Mouse (Mus musculus) splenic B cell, adult 2 months (primary cell): ENCODE results near the gene Psen2.
A peak's percentile ranks its signal among the peaks of the same experiment; 100 is the strongest.

Source experiments
- DNase-seq: peaks from one replicate; pipeline ENCODE4 v3.0.0-alpha.2; 2011; ENCODE audit warnings: low read depth, low spot score
- H3K27me3 ChIP-seq: 2 replicates; pipeline ENCODE4 v1.6.1; 2012; ENCODE audit warnings: mild to moderate bottlenecking, low read length, moderate library complexity, mixed read lengths; ENCODE audit not compliant: control insufficient read depth, poor library complexity, insufficient read depth, severe bottlenecking
- H3K36me3 ChIP-seq: 2 replicates; pipeline ENCODE4 v1.6.1; 2012; ENCODE audit warnings: mild to moderate bottlenecking, low read length, moderate library complexity, mixed read lengths; ENCODE audit not compliant: control insufficient read depth, poor library complexity, insufficient read depth, severe bottlenecking

Psen2 gene

GRCm38 (mm10) chr1:180245741-180246507 lies 17.3 kb downstream of the Psen2 start:
- no peaks in the 10 kb centered on the region for H3K27me3 ChIP-seq
- peaks cover under 1% of the 10 kb centered on the region for H3K36me3 ChIP-seq
- no peak for DNase-seq

GRCm38 (mm10) chr1:180231729-180232128 lies 31.5 kb downstream of the Psen2 start:
- Histone ChIP-seq H3K36me3 (peaks cover 6% of the 10 kb centered on the region), H3K27me3 (no peaks in the 10 kb centered on the region)
- no peak for DNase-seq

DNA sequence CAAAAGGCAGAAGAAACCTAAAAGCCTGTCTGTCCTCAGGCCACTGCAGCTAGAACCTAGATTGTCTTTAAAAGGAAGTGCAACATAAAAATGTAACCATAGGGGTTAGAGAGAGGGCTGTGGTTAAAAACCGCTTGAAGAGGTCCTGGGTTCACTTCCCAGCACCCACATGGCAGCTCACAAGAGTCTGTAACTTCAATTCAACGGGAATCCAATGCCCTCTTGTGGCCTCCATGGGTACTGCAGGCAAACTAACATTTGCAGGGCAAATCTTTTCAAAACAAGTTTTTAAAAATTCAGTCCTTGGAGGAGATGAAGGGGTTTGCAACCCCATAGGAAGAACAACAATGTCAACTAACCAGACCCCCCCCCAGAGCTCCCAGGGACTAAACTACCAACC lies 32.7 kb downstream of the Psen2 start:
- peak; percentile 73 for DNase-seq
- peaks cover 6% of the 10 kb centered on the region for H3K36me3 ChIP-seq
- no peaks in the 10 kb centered on the region for H3K27me3 ChIP-seq

DNA sequence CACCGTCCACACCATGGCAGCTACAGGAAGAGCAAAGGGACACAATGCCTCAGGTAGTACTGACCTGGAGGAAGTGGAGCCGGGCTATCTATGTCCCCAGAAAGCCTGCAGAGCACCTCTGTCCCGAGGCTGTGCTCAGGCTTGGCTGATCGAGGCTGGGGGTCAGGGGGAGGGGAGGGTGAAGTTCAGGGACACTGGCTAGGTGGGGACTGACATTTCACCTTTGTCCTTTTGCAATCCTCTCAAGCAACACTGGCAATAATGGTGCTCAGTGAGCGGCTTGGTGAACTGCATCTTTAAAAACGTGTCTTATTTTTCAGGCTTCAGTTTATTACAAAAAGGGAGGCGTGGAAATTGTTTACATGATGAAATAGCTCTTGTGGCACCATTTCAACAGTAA lies 33.3 kb downstream of the Psen2 start:
- Histone ChIP-seq H3K36me3 (peaks cover 6% of the 10 kb centered on the region), H3K27me3 (no peaks in the 10 kb centered on the region)
- DNase-seq = no peak

- no peak for DNase-seq
- Histone ChIP-seq H3K36me3 (peaks cover 5% of the 10 kb centered on the region; the same call in 1 of the 2 replicates), H3K27me3 (no peaks in the 10 kb centered on the region)
These were observed 34.4 kb downstream of the Psen2 start for GRCm38 (mm10) chr1:180228854-180229253.

DNA sequence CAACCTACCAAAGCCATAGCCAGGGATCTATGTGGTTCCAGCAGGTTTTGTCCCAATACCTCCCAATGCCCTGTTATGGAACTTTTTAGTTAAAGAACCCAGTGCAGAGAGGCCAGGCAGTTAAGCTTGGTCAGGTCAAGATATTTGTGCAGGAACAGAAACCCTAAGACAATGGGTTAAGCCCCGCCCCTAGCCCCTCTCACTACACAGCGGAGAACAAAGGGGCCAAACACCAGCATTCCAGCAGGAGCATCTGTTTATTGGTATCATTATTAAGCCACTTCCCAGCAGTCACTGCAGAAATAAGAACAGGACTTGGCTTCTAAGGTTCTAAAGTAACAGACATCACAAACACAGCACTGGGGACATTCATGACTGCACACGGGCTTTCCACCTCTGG lies 36.5 kb downstream of the Psen2 start:
- Histone ChIP-seq H3K27me3 (no peaks in the 10 kb centered on the region), H3K36me3 (peaks cover 2% of the 10 kb centered on the region; the same call in 1 of the 2 replicates)
- DNase-seq = no peak

DNA sequence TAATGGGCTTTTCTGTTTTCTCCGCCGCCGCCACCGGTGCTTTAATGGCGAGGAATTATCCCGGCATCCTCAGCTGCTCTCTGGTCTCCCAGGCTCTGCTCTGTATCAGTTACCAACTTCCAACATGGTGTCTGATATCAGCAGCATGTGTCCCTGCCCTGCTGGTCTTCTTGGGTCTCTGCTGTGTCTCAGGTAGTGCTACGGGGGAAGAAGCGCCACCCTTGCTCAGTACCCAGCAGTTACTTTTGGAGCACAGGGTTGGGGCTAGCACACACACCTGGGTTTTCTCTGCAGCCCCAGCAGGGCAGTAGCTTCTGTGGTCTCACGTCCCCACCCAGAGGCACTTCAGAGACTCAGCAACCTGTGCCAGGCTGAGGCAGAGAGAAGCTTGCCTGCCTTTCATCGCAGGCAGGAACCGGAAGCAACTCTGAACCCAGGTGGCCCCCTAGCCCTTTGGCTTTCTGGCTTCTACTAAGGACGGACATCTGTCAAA lies 37.0 kb downstream of the Psen2 start:
- no peaks in the 10 kb centered on the region for H3K27me3 ChIP-seq
- DNase-seq = peak; percentile 78
- H3K36me3 ChIP-seq = peaks cover 2% of the 10 kb centered on the region; the same call in 1 of the 2 replicates

DNA sequence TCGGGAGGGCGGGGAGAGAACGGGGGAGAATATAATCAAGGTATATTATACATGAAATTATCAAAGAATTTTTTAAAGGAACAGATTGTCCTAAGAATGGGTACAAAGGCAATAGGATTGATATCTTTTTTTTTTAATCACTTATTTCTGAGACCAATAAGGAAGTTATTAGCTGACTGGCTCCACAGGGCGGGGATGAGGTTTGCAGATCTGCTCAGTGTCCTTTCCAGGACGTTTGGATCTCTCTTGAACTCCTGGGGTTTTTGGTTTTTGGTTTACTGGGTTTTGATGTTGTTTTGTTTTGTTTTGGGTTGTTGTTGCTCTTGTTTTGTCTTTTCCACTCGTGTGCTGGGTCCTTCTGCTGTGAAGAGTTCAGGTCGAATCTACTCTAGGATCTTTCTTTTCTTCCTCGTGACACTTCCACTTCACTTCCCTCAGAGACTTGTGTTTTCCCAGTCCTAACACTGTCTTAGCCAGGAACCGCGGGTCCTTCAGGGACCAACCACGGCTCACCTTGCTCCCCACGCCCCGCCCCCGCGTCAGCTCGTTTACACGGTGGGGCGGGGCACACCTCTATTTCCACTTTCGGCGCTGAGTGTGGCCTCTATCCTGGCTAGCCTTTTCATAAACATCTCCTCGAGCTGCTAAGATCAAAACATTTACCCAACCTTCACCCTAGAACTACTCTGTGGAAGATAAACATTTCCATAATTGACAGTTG lies 37.6 kb downstream of the Psen2 start:
- peak; percentile 76 for DNase-seq
- Histone ChIP-seq H3K36me3 (peaks cover 2% of the 10 kb centered on the region; the same call in 1 of the 2 replicates), H3K27me3 (no peaks in the 10 kb centered on the region)

GRCm38 (mm10) chr1:180222007-180222406 lies 41.2 kb downstream of the Psen2 start:
- Histone ChIP-seq H3K27me3 (no peaks in the 10 kb centered on the region), H3K36me3 (no peaks in the 10 kb centered on the region)
- DNase-seq = no peak

DNA sequence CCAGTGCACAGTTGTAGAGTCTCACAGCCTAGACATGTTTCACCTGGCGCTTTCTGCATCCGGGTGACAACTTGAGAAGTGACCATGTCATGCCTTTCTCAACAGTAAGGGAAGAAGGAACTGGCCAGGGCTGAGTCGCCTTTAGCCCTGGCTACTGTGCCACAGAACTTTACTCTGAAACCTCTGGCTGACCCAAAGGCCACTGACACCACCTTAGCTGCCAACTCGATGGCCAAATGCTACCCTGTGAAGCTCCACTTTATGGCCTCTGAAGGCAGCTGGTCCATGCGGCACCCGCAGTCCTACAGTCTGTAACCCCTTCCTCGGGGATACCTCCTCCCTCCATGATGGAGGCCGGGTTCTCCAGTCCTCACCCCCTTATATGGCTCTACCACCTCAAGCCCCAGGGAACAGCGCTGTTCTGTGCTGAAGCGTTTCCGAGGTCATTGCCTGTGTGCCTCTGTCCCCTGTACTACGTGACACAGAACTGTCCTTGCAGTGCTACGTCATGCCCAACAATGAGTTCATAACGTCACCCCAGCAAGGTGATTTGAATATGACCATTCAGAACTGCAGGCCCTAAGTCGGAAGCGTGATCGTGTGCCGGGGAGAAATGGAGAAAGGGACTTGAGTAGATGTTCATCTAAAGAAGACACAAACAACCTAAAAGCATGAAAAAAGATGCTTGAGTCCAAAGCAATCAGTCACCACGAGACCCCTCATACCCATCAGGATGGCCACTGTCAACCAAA lies 42.3 kb downstream of the Psen2 start:
- H3K27me3 ChIP-seq = no peaks in the 10 kb centered on the region
- no peaks in the 10 kb centered on the region for H3K36me3 ChIP-seq
- no peak for DNase-seq

DNA sequence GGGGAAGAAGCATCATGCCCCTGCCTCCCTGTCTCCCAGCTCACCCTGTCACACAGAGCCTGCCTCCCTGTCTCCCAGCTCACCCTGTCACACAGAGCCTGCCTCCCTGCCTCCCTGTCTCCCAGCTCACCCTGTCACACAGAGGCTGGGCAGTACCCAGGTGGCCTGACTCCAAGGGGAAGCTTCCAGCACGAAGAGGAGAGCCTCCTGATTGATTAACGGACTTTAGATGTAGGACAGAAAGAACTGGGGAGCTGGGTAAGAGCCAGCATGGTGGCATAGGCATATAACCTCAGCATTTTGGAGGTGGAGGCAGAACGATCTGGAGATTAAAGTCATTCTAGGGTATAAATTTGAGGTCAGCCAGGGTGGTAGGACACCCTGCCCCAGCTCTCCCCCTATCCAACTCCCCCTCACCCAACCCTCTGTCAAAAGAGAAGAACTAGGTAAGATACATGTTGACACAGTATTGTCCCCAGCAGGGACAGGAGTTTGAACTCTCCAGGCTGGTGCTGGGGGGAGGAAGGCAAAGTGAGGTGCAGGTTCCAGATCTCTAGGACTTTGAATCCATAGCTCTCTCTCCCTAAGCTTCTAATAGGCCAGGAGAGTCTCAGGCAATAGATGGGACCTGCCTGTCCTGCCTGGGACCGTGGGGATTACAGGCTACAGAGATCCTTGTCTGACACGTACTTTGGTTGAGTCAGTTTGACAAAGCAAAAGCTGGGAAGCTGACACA lies 46.5 kb downstream of the Psen2 start:
- DNase-seq = no peak
- Histone ChIP-seq H3K36me3 (no peaks in the 10 kb centered on the region), H3K27me3 (no peaks in the 10 kb centered on the region)

DNA sequence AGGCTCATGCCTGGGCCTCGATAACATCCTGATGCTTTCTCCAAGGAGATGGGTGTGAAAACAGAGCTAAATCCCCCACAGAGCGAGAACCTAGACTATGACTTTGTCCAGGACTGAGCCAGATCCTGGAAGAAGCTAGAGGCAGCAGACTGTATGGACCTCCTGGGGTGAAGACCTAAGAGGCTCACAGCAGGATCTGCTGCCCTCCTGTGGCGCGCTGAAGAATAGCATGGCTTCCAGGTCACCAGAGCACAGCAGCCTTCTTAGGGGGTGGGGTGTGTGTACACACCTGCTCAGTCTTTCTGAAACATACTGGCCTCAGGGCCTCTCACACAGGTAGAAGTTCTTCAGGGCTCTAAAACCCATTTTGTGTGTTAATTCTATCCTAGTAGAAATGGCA lies 48.2 kb downstream of the Psen2 start:
- no peaks in the 10 kb centered on the region for H3K36me3 ChIP-seq
- no peaks in the 10 kb centered on the region for H3K27me3 ChIP-seq
- DNase-seq = peak; percentile 92

DNA sequence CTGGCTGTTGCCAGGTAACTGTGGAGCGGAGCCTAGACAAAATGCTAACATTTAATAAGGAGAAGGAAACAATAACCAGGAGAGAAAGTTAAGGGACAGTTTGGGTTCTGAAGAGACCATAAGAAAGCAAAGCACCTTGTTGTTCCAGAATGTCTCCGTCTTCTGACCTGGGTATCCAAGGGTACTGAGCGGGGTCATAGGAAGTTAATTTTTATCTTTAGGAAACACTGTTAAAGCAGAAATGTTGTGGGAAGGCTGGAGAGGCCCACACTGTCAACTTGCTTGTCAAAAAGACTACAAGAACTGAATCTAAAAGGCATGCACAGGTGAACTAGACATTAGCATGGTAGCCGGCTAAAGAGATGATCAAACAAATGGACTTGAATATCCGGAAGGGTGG lies 50.3 kb downstream of the Psen2 start:
- no peak for DNase-seq
- Histone ChIP-seq H3K27me3 (no peaks in the 10 kb centered on the region), H3K36me3 (no peaks in the 10 kb centered on the region)

DNA sequence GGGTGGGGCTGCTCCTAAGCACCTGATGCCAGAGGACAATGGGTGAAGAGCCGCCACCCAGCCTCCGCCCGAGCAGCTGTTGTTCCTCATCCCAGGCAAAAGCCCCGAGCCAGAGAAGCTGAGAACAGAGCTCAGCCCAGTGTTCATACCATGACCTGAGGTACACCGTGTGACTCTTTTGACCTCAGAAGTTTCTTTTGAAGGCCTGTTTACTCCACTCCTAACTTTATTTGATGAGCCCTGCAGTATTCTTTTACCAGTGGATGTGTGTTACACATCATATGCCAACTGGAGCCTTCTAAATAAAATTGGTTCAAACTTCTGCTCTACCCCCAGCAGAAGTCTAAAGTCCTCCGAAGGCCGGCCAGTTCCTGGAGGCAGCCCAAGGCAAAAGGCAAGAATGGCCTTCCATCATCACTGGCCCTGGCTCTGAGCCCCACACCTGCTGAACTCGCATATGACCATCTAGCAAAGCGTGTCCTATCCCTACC lies 52.4 kb downstream of the Psen2 start:
- Histone ChIP-seq H3K27me3 (no peaks in the 10 kb centered on the region), H3K36me3 (no peaks in the 10 kb centered on the region)
- DNase-seq = no peak
